In the genomic region with DNA sequence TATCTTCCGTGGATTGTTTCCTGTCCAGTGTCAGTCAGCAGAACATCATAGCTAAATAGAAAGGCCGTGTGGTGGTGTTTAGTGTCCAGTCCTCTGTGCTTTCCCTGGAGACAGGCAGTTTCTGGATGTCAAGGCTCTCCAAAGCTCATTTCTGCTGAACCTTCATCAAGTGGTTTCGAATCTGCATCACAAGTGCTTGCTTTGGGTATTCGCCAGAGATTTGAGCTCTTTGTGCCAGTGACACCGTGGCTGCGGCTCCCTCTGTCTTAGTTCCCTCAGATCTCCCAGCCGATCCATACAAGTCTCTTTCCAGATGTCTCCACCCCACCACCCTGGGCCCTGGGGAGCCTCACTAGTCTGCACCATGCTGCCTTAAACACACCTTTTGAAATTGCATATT, we compare ENCODE assay signal across 21 mouse cellular contexts.
DNase-seq lines count a peak whose midpoint lies in the region; ATAC-seq and TF ChIP-seq lines count a peak whose summit lies in the region.
"Had no signal": no experiment of that assay in that cellular context is flagged by ENCODE, and none has a peak within 500 bp of the region (broad histone marks: within the 10 kb centered on the region; RNA-seq: fewer than 3 reads in every experiment).

No protein-coding gene starts in this region.

- H3K9me3 ChIP-seq in forebrain, embryonic 14.5 days (replicated peaks; ENCODE audit: control insufficient read depth, low read length), result no peaks in the 10 kb centered on the region
- H3K9me3 ChIP-seq in forebrain, embryonic 16.5 days (ENCODE audit: control insufficient read depth, low read length), result no peaks in the 10 kb centered on the region
- no peaks in the 10 kb centered on the region for H3K9me3 ChIP-seq in midbrain, embryonic 11.5 days (ENCODE audit: control insufficient read depth, low read length)
- H3K9me3 ChIP-seq in midbrain, postnatal 0 days (ENCODE audit: low read length), result no peaks in the 10 kb centered on the region
- H3K9me3 ChIP-seq: embryonic facial prominence, embryonic 12.5 days; hindbrain, embryonic 15.5 days; limb, embryonic 12.5 days; midbrain, embryonic 12.5 days had no signal

- no peaks in the 10 kb centered on the region for H3K27me3 ChIP-seq in forebrain, embryonic 14.5 days (replicated peaks; ENCODE audit: control insufficient read depth, insufficient read depth, low read length)
- no peaks in the 10 kb centered on the region for H3K27me3 ChIP-seq in forebrain, embryonic 16.5 days (replicated peaks; ENCODE audit: control insufficient read depth, insufficient read depth, low read length)
- H3K27me3 ChIP-seq in midbrain, embryonic 11.5 days (ENCODE audit: control insufficient read depth, insufficient read depth, low read length), result no peaks in the 10 kb centered on the region
- no peaks in the 10 kb centered on the region for H3K27me3 ChIP-seq in midbrain, postnatal 0 days (ENCODE audit: insufficient read depth, low read length)
- H3K27me3 ChIP-seq: embryonic facial prominence, embryonic 12.5 days; hindbrain, embryonic 15.5 days; limb, embryonic 12.5 days; midbrain, embryonic 12.5 days had no signal

- peak; percentile 12 for DNase-seq in forebrain, embryonic 14.5 days (ENCODE audit: low spot score)
- DNase-seq in midbrain, embryonic 11.5 days (ENCODE audit: low spot score, missing footprints), result peak; percentile 8
- DNase-seq in midbrain, postnatal 0 days (ENCODE audit: low spot score), result no peak
- DNase-seq in lung, postnatal 25 days (ENCODE audit: low spot score), result peak; percentile 30
- no peak for DNase-seq in frontal cortex, postnatal 36 days (ENCODE audit: low spot score in 2 of 2)
- DNase-seq in ovary, adult 18-20 months (ENCODE audit: low spot score), result no peak
- DNase-seq: adrenal gland, postnatal 25 days; cerebellum, adult 11 months; cerebellum, postnatal 25 days; gastrocnemius, postnatal 25 days; kidney, adult 2 months; liver, postnatal 0 days; thymus, adult 18-20 months; thymus, postnatal 36 days had no signal

- 66% methylated on average over 7 of the region's 7 CpGs for WGBS in forebrain, embryonic 14.5 days
- WGBS in forebrain, embryonic 16.5 days, result 58% methylated on average over 7 of the region's 7 CpGs
- 67% methylated on average over 7 of the region's 7 CpGs for WGBS in midbrain, embryonic 11.5 days
- WGBS in midbrain, postnatal 0 days, result 56% methylated on average over 7 of the region's 7 CpGs

- H3K36me3 ChIP-seq in forebrain, embryonic 14.5 days (ENCODE audit: control insufficient read depth, insufficient read depth, low read length), result no peaks in the 10 kb centered on the region
- no peaks in the 10 kb centered on the region; the same call in 1 of the 2 replicates for H3K36me3 ChIP-seq in forebrain, embryonic 16.5 days (ENCODE audit: control insufficient read depth, insufficient read depth)
- H3K36me3 ChIP-seq in midbrain, embryonic 11.5 days (ENCODE audit: control insufficient read depth, insufficient read depth, low read length), result no peaks in the 10 kb centered on the region
- peaks cover 29% of the 10 kb centered on the region for H3K36me3 ChIP-seq in midbrain, postnatal 0 days (ENCODE audit: insufficient read depth, low read length)
- H3K36me3 ChIP-seq: embryonic facial prominence, embryonic 12.5 days; limb, embryonic 12.5 days; midbrain, embryonic 12.5 days had no signal

- ATAC-seq in forebrain, embryonic 14.5 days, result no peak
- ATAC-seq in forebrain, embryonic 16.5 days, result no peak
- ATAC-seq in midbrain, embryonic 11.5 days (ENCODE audit: low FRiP score), result no peak
- ATAC-seq in midbrain, postnatal 0 days (ENCODE audit: low FRiP score), result no peak
- ATAC-seq: liver, postnatal 0 days had no signal

- TF ChIP-seq CTCF in midbrain, postnatal 0 days (IDR thresholded peaks at IDR 0.05), result no peak

- no peak overlapping the region for H3K9ac ChIP-seq in forebrain, embryonic 14.5 days (ENCODE audit: low read length)
- H3K9ac ChIP-seq in forebrain, embryonic 16.5 days (replicated peaks; ENCODE audit: low read depth, low read length), result no peak overlapping the region
- H3K9ac ChIP-seq in midbrain, embryonic 11.5 days (ENCODE audit: low read length), result no peak overlapping the region
- no peak overlapping the region for H3K9ac ChIP-seq in midbrain, postnatal 0 days (replicated peaks; ENCODE audit: low read length, poor library complexity, severe bottlenecking)
- H3K9ac ChIP-seq: embryonic facial prominence, embryonic 12.5 days; hindbrain, embryonic 15.5 days; limb, embryonic 12.5 days; liver, postnatal 0 days; midbrain, embryonic 12.5 days had no signal

- no peak overlapping the region for H3K27ac ChIP-seq in forebrain, embryonic 14.5 days (ENCODE audit: low read depth, low read length)
- H3K27ac ChIP-seq in forebrain, embryonic 16.5 days (ENCODE audit: low read length), result no peak overlapping the region
- H3K27ac ChIP-seq in midbrain, embryonic 11.5 days (ENCODE audit: low read depth, low read length), result no peak overlapping the region
- no peak overlapping the region for H3K27ac ChIP-seq in midbrain, postnatal 0 days (ENCODE audit: low read depth, low read length)
- H3K27ac ChIP-seq: embryonic facial prominence, embryonic 12.5 days; hindbrain, embryonic 15.5 days; kidney, postnatal 0 days; limb, embryonic 12.5 days; midbrain, embryonic 12.5 days had no signal

- no peak overlapping the region for H3K4me2 ChIP-seq in forebrain, embryonic 14.5 days (ENCODE audit: low read length)
- no peak overlapping the region for H3K4me2 ChIP-seq in forebrain, embryonic 16.5 days (ENCODE audit: low read length)
- H3K4me2 ChIP-seq in midbrain, embryonic 11.5 days, result no peak overlapping the region
- H3K4me2 ChIP-seq in midbrain, postnatal 0 days (ENCODE audit: low read depth, low read length, poor library complexity, severe bottlenecking), result no peak overlapping the region
- H3K4me2 ChIP-seq: embryonic facial prominence, embryonic 12.5 days; hindbrain, embryonic 15.5 days; limb, embryonic 12.5 days; liver, embryonic 11.5 days; midbrain, embryonic 12.5 days had no signal

- H3K4me1 ChIP-seq in forebrain, embryonic 14.5 days (ENCODE audit: control insufficient read depth, insufficient read depth, low read length), result no peaks in the 10 kb centered on the region
- H3K4me1 ChIP-seq in forebrain, embryonic 16.5 days (replicated peaks; ENCODE audit: control insufficient read depth, insufficient read depth, low read length), result no peaks in the 10 kb centered on the region
- H3K4me1 ChIP-seq in midbrain, embryonic 11.5 days (ENCODE audit: control insufficient read depth, insufficient read depth, low read length), result no peaks in the 10 kb centered on the region
- H3K4me1 ChIP-seq in midbrain, postnatal 0 days (ENCODE audit: insufficient read depth, low read length), result no peaks in the 10 kb centered on the region
- H3K4me1 ChIP-seq: embryonic facial prominence, embryonic 12.5 days; hindbrain, embryonic 15.5 days; limb, embryonic 12.5 days; midbrain, embryonic 12.5 days had no signal

- no peak overlapping the region for H3K4me3 ChIP-seq in forebrain, embryonic 14.5 days (ENCODE audit: low read depth, low read length)
- no peak overlapping the region for H3K4me3 ChIP-seq in forebrain, embryonic 16.5 days (replicated peaks; ENCODE audit: low read length)
- no peak overlapping the region for H3K4me3 ChIP-seq in midbrain, embryonic 11.5 days (ENCODE audit: low read depth, low read length)
- H3K4me3 ChIP-seq in midbrain, postnatal 0 days (ENCODE audit: low read depth, low read length), result no peak overlapping the region
- H3K4me3 ChIP-seq: embryonic facial prominence, embryonic 12.5 days; hindbrain, embryonic 15.5 days; limb, embryonic 12.5 days; midbrain, embryonic 12.5 days had no signal

Comparison
In these comparisons a context has a peak if more than half of its experiments do, and no peak if none do; other contexts are left out.
1. DNase-seq: peak in forebrain, embryonic 14.5 days (single experiment), midbrain, embryonic 11.5 days (single experiment) and lung, postnatal 25 days (single experiment); none in midbrain, postnatal 0 days (single experiment), frontal cortex, postnatal 36 days (0 of 2) and ovary, adult 18-20 months (single experiment).